Mouse (Mus musculus) heart, postnatal 0 days (tissue): ENCODE results near the gene Nsd1.

Source experiments
- CTCF ChIP-seq: IDR thresholded peaks from 2 replicates; pipeline ENCODE4 v1.5.1; 2016; ENCODE audit warnings: antibody characterized with exemption, control low read depth, low read depth
- EP300 ChIP-seq: IDR thresholded peaks from 2 replicates; pipeline ENCODE4 v1.6.1; 2016; ENCODE audit warnings: antibody characterized with exemption, low read depth

DNA sequence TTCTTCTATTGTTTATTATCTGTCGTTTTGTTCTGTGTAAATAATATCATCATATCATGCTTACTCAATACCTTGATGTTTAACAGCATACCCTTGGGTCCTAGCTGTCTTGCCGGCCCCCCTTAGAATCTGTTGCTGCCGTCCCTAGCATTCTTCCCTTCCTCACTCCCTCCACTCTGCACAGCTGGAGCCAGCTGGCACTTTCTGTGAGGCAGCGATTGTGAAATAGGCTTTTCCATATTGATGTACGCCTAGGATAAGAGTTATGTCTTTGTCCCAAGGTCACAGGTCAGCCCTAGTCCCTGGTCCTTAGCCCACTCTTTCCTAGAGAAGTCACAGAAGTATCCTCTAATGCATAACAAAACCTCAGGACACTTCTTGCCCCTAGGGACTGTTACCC, 46.0 kb upstream of the Nsd1 start:
- TF ChIP-seq CTCF: no peak
- no peak for TF ChIP-seq EP300
